Mouse (Mus musculus) G1E (cell line): ENCODE results near the gene D16Ertd472e. TPM values are rescaled to one million over a fixed set of nuclear protein-coding genes. Genes with fewer than 3 reads are reported as not detected.

ENCODE experiments used
- ATAC-seq: 2 replicates; pipeline ENCODE4 v1.8.0; 2016; ENCODE audit warnings: mild to moderate bottlenecking; ENCODE audit not compliant: insufficient number of reproducible peaks, poor library complexity, low FRiP score, severe bottlenecking; ENCODE audit errors: extremely low read depth
- DNase-seq: peaks from one replicate; pipeline ENCODE4 v3.0.0; 2012; ENCODE audit warnings: low spot score
- H3K27me3 ChIP-seq: 2 replicates; pipeline ENCODE4 v1.6.1; 2012; ENCODE audit warnings: mild to moderate bottlenecking, low read length, inconsistent platforms; ENCODE audit not compliant: insufficient read depth
- H3K36me3 ChIP-seq: replicated peaks from 2 replicates; pipeline ENCODE3; 2012; ENCODE audit warnings: mild to moderate bottlenecking, inconsistent platforms
- H3K4me1 ChIP-seq: 2 replicates; pipeline ENCODE4 v1.6.1; 2012; ENCODE audit warnings: low read depth, low read length, inconsistent platforms, mixed read lengths; ENCODE audit not compliant: insufficient read depth
- H3K4me3 ChIP-seq: 2 replicates; pipeline ENCODE4 v1.5.1; 2012; ENCODE audit warnings: low read depth, mild to moderate bottlenecking, inconsistent platforms, low read length, moderate library complexity, mixed read lengths
- H3K9me3 ChIP-seq: replicated peaks from 2 replicates; pipeline ENCODE4 v1.6.1; 2012; ENCODE audit warnings: inconsistent platforms
- CTCF ChIP-seq: IDR thresholded peaks from 2 replicates; pipeline ENCODE4 v1.5.1; 2012; ENCODE audit warnings: low read depth, low read length, inconsistent platforms, mixed read lengths
- GATA1 ChIP-seq: IDR thresholded peaks from 2 replicates; pipeline ENCODE4 v1.6.1; 2012; ENCODE audit warnings: borderline replicate concordance, low read length, inconsistent platforms, mixed read lengths
- GATA2 ChIP-seq: IDR thresholded peaks from 2 replicates; pipeline ENCODE4 v1.6.1; 2012; ENCODE audit warnings: low read depth, low read length, inconsistent platforms, borderline replicate concordance
- POLR2AphosphoS5 ChIP-seq: IDR thresholded peaks from 2 replicates; pipeline ENCODE4 v1.6.1; 2012; ENCODE audit warnings: low read depth, low read length, inconsistent platforms; ENCODE audit not compliant: insufficient replicate concordance
- TAL1 ChIP-seq: conservative IDR thresholded peaks from 2 replicates; pipeline ENCODE4 v1.6.1; 2012; ENCODE audit warnings: low read depth, low read length, inconsistent platforms, mixed read lengths
- polyA plus RNA-seq: library from polyadenylated mRNA; stranded (reverse); fragments of >175 nt; gene quantifications from 2 replicates; pipeline ENCODE4 v1.2.3, GENCODE M21; 2012
- total RNA-seq, 2 experiments: library from RNA; stranded (forward) in 1 of 2; stranded (reverse) in 1 of 2; fragments of 200-1000 nt in 1 of 2; fragments of >200 nt in 1 of 2; fragmentation: Nextera tagmentation in 1 of 2; gene quantifications; 2 replicates each; pipeline ENCODE4 v1.2.3; 2014 to 2017

Gene D16Ertd472e
- total and polyA plus RNA-seq, 3 experiments, result not detected

DNA sequence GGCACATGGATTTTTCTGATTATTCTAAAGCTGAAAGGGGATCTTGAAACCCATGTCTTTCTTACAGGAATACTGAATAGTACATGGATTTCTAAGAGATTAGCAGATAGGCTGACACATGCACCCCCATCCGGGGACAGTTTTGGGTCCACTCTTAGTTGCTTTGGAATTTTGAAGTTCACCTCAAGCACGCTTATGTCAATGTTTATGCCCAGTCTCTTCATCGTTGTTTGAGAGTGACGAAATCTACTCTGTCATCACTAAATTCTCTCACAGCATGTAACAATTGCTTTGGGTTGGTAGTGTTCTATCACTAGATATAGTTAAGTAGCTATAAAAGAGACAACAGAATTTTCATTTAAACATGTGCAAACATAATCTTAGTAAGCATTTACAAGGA, 8.7 kb upstream of the D16Ertd472e start:
- H3K4me1 ChIP-seq, result no peaks in the 10 kb centered on the region
- ATAC-seq (no peak), DNase-seq (no peak)
- H3K4me3 ChIP-seq, result no peak overlapping the region
- H3K27me3 ChIP-seq, result no peaks in the 10 kb centered on the region
- H3K36me3 ChIP-seq, result no peaks in the 10 kb centered on the region
- peaks cover 23% of the 10 kb centered on the region for H3K9me3 ChIP-seq
- TF ChIP-seq GATA1 (no peak), POLR2AphosphoS5 (no peak), TAL1 (no peak), CTCF (no peak), GATA2 (no peak)

DNA sequence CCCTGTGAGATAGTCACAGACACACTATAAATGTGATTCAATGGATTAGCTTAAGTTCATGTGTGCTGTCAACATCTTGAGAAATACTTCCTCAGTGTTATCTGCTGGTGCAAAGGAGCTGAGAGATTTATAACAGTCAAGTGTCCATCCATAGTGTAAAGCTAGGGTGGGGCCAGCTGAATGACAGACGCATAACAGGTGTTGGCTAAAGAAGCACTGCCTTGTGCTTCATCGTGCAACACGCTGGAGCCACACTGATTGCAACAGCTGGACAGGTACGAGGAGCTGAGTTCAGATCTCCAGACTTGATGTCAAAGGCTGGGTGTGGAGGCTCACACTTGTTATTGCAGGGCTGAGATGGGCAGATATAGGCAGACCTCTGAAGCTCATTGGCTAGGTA, 7.5 kb upstream of the D16Ertd472e start:
- no peaks in the 10 kb centered on the region for H3K4me1 ChIP-seq
- no peaks in the 10 kb centered on the region for H3K27me3 ChIP-seq
- no peak for TF ChIP-seq CTCF
- TF ChIP-seq POLR2AphosphoS5, result no peak
- TF ChIP-seq GATA2, result no peak
- no peak for TF ChIP-seq GATA1
- no peak for TF ChIP-seq TAL1
- no peak for ATAC-seq
- no peak overlapping the region for H3K4me3 ChIP-seq
- DNase-seq, result no peak
- no peaks in the 10 kb centered on the region for H3K36me3 ChIP-seq
- H3K9me3 ChIP-seq, result peaks cover 21% of the 10 kb centered on the region

DNA sequence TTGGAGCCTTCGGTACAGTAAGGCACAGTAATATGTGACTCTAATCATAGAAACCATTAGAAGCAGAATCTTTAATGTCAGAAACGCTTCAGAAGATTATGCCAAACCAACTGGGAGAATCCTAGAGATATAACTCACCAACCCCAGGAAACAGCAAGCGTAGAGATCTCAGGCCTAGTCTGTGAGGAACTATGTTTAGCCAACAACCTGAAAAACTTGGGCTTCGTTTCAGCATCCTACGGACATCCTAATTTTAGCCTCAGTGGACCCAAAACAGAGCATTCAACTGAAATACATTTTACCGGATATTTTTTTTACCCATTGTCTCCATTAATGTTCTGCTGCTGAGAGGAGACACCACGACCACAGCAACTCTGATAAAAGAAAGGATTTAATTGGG, 3.9 kb upstream of the D16Ertd472e start:
- Histone ChIP-seq H3K9me3 (peaks cover 38% of the 10 kb centered on the region), H3K27me3 (no peaks in the 10 kb centered on the region), H3K4me1 (no peaks in the 10 kb centered on the region), H3K36me3 (no peaks in the 10 kb centered on the region), H3K4me3 (no peak overlapping the region)
- DNase-seq, result no peak
- TF ChIP-seq TAL1, result no peak
- TF ChIP-seq POLR2AphosphoS5, result no peak
- TF ChIP-seq CTCF, result no peak
- TF ChIP-seq GATA2, result no peak
- no peak for TF ChIP-seq GATA1
- no peak for ATAC-seq

DNA sequence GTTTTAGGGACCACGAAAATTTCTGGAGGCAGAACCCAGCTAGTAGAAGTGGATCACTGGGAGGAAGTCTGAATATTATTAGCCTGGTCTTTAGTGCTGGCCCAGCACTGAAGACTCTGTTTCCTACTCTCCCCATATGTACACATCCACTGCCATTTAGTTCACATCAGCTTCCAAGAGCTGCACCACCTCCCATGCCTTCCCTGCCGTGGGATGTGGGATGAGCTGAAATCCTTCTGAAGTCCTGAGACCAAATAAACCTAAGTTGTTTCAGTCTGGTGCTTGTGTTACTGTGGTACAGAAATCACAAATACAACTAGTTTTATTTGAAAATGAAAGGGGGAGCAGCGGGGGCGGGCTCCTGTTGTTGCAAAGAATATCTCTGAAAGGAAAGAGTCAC, 2.9 kb upstream of the D16Ertd472e start:
- H3K27me3 ChIP-seq, result no peaks in the 10 kb centered on the region
- TF ChIP-seq TAL1, result no peak
- no peak for TF ChIP-seq POLR2AphosphoS5
- no peak for TF ChIP-seq CTCF
- no peak for TF ChIP-seq GATA1
- TF ChIP-seq GATA2, result no peak
- ATAC-seq, result no peak
- H3K4me1 ChIP-seq, result no peaks in the 10 kb centered on the region
- peaks cover 40% of the 10 kb centered on the region for H3K9me3 ChIP-seq
- no peak for DNase-seq
- no peak overlapping the region for H3K4me3 ChIP-seq
- H3K36me3 ChIP-seq, result no peaks in the 10 kb centered on the region

DNA sequence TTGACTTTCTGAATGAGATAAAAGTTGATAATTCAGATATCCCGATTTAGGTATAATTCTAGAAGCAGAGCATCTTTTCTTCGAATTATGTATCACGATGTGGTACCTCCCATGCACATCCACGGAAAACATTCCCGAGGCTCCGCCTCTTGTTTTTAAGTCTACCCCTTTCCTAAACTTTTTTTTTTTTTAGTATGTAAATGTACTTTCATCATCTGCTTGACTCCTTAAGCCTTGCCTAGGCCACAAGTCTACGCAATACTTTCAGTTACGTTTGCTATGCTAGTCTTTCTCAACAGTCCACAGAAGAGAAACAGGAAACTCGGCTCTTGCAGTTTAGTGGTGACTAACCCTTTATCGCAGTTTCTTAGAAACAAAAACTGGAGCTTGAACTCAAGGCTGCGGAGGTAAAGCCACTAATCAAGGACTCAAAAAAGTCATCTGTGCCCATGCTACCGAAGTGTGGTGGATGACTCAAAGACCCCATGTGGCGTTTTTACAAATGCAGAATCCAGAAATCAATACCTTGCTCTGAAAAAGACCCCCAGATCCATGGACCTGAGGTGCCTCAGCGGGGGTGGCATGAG, 670 bp upstream of the D16Ertd472e start:
- DNase-seq (no peak), ATAC-seq (no peak)

DNA sequence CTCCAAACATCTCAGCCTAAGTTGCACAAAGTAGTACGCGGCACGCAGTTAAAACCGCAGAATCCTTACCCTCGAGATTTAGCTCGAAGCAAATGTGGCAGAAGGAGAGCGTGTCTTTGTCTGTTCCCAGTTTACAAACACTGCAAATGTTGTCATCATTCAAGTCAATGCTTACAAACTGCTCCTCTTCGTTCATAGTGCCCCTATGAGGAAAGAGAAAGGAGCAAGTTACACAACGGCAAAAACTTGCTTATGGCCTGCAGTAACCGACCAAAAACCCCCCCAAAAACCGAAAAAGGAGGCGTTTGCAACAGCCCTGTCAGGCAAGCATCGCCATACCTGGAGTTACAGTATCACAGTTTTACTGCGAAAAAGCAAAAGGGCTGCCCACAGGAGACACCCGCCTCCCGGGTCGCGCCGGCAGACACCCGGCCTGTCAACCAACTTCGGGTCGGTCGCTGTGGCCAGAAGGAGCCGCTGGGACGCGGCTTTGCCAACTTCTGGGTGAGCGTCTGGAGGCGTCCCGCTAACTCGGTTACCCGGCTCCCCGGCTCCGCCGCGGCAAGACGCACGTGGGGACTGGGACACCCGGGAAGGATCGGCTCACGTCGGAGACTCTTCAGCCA, 543 bp downstream of the D16Ertd472e start:
- H3K36me3 ChIP-seq, result no peaks in the 10 kb centered on the region
- no peak for TF ChIP-seq CTCF
- TF ChIP-seq TAL1, result no peak
- TF ChIP-seq GATA1, result no peak
- no peak for TF ChIP-seq POLR2AphosphoS5
- no peak for TF ChIP-seq GATA2
- DNase-seq (no peak), ATAC-seq (no peak)
- no peak overlapping the region; the same call in 1 of the 2 replicates for H3K4me3 ChIP-seq
- H3K4me1 ChIP-seq, result no peaks in the 10 kb centered on the region
- H3K27me3 ChIP-seq, result no peaks in the 10 kb centered on the region
- H3K9me3 ChIP-seq, result peaks cover 46% of the 10 kb centered on the region

More for the DNA sequence above, 670 bp upstream of the D16Ertd472e start:
- Histone ChIP-seq H3K27me3 (no peaks in the 10 kb centered on the region), H3K9me3 (peaks cover 46% of the 10 kb centered on the region), H3K4me1 (no peaks in the 10 kb centered on the region), H3K36me3 (no peaks in the 10 kb centered on the region), H3K4me3 (no peak overlapping the region)
- TF ChIP-seq POLR2AphosphoS5 (no peak), GATA1 (no peak)
